Mouse (Mus musculus) erythroblast, embryonic 14.5 days (primary cell): ENCODE data around the gene Map2k7.

ENCODE experiments used
- GATA1 ChIP-seq: IDR thresholded peaks from 2 replicates; pipeline ENCODE4 v1.6.1; 2012; ENCODE audit warnings: low read length, inconsistent platforms, mixed read lengths
- TAL1 ChIP-seq: IDR thresholded peaks from 3 replicates; pipeline ENCODE4 v1.6.1; 2012; ENCODE audit warnings: low read length, inconsistent platforms, mixed read lengths

DNA sequence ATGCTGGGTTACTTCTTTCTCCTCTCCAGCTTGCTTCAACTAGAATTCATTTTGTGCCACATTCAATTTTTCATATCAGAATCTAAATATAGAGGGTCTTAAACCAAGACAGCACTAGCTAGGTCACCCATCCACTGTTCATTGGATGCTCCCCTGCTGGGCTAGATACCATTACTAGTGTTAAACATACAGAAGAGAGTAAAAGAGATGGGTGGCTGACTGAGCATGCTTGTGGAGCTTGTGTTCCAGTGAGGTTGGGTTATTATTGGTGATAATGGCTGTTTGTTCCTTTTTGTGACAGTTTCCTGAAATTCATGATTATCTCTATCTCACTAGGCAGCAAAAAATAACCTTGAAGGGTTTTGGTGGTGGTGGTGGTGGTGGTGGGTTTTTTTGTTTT, 16.5 kb upstream of the Map2k7 start:
- TF ChIP-seq GATA1 (no peak), TAL1 (no peak)
